Mouse (Mus musculus) ES-E14 (cell line): Measurements from ENCODE around the gene Mpl.

Source experiments
- CHD2 ChIP-seq: IDR thresholded peaks from 2 replicates; pipeline ENCODE4 v1.6.1; 2014; ENCODE audit warnings: mild to moderate bottlenecking, low read depth, low read length, inconsistent platforms
- MAFK ChIP-seq: IDR thresholded peaks from 2 replicates; pipeline ENCODE4 v1.6.1; 2014; ENCODE audit warnings: mild to moderate bottlenecking, low read depth, low read length, inconsistent platforms; ENCODE audit not compliant: insufficient read depth
- ZC3H11A ChIP-seq: IDR thresholded peaks from 2 replicates; pipeline ENCODE4 v1.6.1; 2012; ENCODE audit warnings: low read depth, mild to moderate bottlenecking, inconsistent platforms, low read length, borderline replicate concordance
- ZNF384 ChIP-seq: IDR thresholded peaks from 2 replicates; pipeline ENCODE4 v1.6.1; 2012; ENCODE audit warnings: low read depth, low read length, inconsistent platforms

DNA sequence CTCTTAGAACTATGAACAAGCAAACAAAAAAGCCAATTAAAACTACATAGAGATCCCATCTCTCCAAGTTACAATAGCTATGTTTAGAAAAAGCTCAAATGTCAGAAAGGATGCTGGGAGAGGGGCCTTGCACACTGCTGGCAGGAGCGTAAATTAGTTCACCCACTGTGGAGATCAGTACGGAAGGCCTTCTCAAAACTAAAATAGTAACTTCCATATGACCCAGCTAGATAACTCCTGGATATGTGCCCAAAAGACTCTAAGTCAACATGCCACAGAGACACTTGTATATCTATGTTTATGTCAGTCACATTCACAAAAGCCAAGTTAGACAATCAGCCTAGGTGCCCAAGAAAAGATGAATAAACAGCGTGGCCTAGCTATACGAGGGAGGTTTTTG lies 62.0 kb downstream of the Mpl start:
- TF ChIP-seq ZC3H11A (no peak), MAFK (no peak), ZNF384 (no peak), CHD2 (no peak)
